Mouse (Mus musculus): ENCODE data around the gene 2310007B03Rik. TPM values are rescaled to one million over a fixed set of nuclear protein-coding genes. Genes with fewer than 3 reads are reported as not detected.

2310007B03Rik gene
- total RNA-seq, 2 experiments from 2014 or later, result not detected

DNA sequence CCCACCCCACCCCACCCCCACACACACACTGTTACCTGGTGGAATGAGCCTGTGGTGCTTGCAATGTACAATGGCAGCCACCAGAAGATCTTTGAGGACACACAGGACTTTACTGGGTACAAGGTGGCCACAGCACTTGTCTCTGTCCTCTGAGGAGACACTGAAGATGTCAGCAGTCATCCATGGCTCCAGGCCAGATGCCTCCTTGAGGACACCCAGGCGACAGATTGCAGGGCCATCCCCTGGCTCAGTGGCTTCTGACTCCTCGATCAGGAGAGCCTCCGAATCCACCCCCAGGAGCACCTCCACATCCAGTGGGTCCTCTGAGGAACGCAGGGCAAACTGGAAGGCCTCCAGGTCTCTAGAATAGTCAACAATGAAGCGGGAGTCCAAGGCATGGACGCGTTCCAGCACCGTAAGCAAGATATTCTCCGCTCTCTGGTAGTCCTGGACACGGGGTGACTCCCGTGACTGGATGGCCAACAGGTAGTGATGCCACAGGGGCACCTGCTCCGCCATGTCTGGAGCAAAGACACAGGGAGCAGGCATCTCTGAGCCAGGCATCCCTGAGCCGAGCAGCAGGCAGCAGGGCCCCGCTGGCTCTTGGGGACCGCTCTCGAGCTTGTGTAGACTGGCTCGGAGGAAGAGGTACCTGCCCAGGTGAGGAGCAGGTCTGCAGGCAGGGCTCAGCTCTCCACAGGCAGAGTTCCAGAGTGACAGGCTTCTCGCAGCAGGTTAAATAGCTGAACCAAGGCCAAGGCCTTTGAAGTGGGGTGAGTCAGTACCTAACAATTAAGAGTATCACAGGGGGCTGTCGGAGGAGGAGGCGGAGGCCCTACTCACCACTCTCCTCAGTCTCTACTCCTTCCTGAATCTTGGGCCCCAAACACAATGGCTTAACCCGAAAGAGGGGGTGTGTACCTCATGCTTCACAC, 915 bp downstream of the 2310007B03Rik start:
- no peak for DNase-seq

DNA sequence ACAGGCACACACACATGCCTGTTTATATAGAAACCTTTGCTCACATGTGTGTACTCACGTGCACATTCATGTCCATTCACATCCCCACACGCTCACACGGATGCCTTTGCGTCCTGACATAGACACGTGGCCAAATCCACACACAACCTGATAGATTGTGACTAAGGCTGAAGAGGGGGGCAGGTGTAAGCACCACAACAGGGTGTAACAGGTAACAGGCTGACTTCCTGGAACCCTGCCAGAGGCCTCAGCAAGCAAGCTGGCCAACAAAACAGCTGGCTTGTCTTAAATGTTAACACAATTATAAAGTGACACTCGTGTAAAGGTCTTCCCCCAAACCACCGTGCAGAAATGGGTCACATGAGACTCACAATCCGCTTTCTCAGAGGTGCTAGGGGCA, 1.8 kb downstream of the 2310007B03Rik start:
- no peak for DNase-seq

GRCm38 (mm10) chr1:93157566-93157965, 3.2 kb downstream of the 2310007B03Rik start:
- DNase-seq, result no peak

- DNase-seq, result no peak
These were observed 9.7 kb downstream of the 2310007B03Rik start for GRCm38 (mm10) chr1:93150907-93151661.

- DNase-seq, result no peak
These were observed 16.6 kb downstream of the 2310007B03Rik start for GRCm38 (mm10) chr1:93144176-93144575.

GRCm38 (mm10) chr1:93142871-93143270, 17.9 kb downstream of the 2310007B03Rik start:
- DNase-seq, result no peak

- DNase-seq, result peak; percentile 31 to 47
These were observed 21.0 kb downstream of the 2310007B03Rik start for GRCm38 (mm10) chr1:93139713-93140112.

GRCm38 (mm10) chr1:93138534-93138933, 22.2 kb downstream of the 2310007B03Rik start:
- DNase-seq, result no peak

DNA sequence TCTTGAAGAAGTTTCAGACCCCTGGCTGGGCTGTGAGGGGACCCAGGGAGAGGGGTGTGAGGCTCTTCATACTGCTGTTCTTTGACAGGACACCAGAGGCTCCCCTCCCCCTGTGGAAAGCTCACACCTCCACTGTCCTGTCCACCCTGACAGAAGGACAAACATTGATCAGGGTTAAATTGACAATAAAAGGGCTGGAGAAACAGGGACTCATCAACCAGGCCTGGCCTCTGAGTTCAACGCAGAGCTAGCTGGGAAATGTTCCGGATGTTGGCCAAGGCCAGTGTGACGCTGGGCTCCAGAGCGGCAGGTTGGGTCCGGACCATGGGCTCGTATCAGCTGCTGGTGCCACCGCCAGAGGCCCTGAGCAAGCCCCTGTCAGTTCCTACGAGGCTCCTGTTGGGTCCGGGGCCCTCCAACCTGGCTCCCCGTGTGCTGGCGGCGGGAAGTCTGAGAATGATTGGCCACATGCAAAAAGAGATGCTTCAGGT, 25.7 kb downstream of the 2310007B03Rik start, which contains the start of gene Agxt:
Gene Agxt, plus strand, starts transcription at position 205 of the 491 bp plus-strand sequence.
- no peak for DNase-seq

DNA sequence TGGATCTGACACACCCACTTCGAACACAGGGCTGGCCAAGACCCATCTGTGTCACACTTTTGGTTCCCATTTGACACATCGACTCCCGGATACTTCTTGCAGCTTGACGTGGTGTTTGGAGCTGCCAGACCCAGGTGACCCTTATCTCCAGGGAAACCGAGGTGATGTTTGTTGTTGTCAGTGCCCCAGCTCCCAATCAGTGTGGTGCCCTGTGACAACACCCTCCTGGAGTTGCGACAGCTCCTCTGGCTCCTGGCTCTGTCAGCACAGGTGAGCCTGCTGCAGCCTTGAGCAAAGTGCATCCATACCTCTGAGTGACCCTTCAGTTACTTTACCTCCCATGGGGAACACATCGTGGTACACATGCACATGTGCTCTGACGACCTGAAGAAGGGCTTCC, 28.1 kb downstream of the 2310007B03Rik start:
- no peak for DNase-seq

DNA sequence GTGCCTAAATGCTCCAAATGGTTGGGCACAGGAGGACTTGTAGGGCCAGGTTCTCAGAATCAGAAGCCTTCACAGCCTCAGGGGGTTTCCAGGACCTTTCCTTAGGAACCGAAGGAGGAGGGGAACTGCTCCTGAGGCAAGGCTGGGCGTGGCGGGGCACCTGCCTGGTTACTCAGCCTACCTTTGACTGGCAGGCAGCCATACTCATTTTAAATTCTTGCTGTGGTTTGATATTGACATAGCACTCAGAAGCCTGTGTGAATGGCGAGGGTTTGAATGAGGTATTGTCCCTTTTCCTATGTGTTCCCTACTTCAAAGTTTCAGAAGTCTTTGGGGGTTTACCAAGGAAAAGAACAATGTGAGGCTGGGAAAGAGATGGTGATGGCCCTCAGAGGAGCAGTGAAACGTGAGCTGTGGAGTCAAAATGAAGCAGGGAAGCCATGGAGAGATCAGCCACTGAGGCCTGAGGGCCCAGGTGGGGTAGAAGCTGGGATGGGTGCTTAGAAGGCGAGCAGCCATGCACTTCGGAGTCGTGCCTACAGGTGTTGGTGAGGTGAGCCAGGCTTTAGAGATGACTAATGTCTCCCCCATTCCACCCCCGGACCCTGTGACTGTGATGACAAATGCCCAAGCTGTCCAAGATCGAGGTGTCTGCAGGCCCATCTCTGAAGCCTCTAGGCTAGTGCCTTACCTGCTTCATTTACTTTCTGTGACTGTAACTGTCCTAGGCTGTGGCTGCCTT, 30.3 kb downstream of the 2310007B03Rik start:
- DNase-seq, result no peak

DNA sequence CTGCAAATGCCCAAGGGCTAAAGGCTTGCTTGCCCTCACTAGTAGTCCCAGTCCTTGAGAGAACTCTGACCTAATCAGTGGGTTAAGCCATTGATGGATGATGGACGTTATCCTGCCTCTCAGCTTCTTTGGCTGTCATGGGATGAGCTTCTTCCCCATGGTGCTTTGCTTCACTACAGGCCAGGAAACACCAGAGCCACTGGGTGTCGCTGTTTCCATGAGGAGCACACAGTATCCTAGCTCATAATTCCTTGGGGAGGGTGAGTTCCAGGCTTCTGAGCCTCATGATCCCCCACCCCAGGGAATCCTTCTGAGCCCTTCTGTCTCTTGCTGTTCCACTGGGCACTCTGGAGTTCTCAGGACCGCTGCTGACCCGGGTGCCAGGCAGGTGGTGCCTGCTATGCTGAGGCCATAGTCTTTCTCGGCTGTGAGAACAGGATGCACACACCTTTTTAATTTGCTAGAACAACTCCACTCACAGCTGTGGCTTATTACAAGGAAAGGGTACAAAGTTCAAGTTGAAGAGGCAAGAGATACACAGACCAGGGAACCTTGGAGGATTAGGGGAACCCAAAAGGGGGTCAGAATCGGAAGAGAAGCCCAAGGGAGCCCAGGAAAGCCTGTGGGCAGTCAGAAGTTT, 31.9 kb downstream of the 2310007B03Rik start:
- DNase-seq, result peak; percentile 70 to 71

DNA sequence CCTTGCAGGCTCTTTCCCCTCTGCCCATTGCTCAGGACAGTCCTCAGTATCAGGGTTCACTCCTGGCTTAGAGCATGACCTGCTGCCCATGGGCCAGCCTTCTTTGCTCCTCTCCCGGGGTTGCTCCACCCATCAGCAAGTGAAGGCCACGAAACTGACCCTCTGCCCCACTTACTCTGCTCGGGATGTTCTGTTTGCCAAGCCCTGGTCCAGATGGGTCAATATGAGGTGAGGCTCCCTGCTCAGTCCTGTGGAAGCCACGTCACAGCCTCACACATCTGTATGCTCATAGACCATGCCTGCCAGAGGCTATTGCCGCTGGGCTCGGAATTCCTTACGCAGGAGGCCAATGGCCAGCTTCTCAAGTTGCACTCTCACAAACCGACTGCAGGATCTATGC, 32.5 kb downstream of the 2310007B03Rik start:
- no peak for DNase-seq

GRCm38 (mm10) chr1:93125256-93125655, 35.5 kb downstream of the 2310007B03Rik start:
- no peak for DNase-seq

DNA sequence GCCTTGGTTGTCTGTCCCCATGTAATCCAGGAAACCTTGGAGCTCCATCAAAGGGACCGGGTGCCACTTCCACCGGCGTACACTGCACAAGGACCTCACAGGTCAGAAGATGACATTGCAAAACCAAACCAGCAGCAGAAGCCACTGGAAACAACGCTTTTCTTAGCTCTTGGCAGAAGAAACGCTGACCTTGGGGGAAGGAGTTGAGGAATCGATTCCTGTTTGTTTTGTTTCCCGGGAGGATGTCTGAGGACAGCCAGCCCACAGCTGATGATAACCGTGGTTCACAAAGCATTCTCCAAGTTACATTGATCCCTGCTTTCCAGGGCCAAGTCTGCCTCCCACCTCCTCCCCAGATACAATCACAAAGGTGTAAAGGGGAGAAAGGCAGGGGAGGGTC, 36.7 kb downstream of the 2310007B03Rik start:
- no peak for DNase-seq

DNA sequence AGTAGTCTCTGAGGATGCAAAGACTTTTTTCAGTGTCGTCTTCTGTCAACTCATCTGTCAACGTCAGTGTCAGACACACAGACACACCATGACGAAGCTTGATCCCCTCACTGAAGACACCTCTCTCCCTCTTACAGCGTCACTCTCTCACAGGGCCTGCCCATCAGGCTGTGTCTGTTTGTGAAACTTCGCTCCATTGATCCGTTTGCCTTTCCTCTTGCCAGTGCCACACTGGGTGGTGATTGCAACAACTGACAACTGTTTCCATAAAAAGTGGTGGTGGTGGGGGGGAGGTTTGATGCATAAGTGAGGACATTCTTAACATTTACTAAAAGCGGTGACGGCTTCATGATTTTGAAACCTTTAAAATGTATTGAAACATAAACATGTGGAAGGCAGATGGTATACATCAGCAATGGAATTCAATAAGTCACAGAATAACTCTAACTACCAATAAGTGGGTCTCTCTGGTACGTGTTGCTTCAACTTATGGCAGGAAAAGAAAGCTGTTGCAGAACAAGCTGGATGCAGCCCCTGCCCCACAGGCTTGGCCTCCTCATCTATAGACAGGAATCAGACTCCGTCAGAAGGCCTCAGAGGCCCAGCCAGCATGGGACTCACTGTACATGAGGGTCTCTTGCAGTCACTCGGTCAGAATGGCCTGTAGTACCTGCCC, 37.4 kb downstream of the 2310007B03Rik start:
- DNase-seq, result no peak

- no peak for DNase-seq
These were observed 41.9 kb downstream of the 2310007B03Rik start for GRCm38 (mm10) chr1:93118816-93119215.

DNA sequence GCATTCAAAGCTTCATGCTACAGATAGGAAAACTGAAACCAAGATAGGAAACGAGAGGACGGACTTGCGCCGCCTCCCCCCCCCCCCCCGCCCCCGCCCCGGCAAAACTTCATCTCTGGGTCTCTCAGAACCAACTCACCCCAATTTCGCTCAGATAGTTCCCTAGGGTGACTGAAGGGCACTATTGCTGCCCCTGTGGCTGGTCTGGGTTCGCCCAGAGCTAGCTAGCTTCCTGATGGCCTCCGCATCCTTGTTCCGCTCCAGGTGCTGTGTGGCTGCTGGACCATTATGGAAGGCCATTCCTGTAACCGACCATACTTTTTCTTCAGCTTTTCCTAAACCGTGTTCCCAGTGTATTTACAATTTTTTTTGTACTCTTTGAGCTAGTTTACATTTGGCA, 45.3 kb downstream of the 2310007B03Rik start:
- DNase-seq, result no peak

GRCm38 (mm10) chr1:93114713-93115463, 45.9 kb downstream of the 2310007B03Rik start:
- DNase-seq, result peak; percentile 77 to 78

DNA sequence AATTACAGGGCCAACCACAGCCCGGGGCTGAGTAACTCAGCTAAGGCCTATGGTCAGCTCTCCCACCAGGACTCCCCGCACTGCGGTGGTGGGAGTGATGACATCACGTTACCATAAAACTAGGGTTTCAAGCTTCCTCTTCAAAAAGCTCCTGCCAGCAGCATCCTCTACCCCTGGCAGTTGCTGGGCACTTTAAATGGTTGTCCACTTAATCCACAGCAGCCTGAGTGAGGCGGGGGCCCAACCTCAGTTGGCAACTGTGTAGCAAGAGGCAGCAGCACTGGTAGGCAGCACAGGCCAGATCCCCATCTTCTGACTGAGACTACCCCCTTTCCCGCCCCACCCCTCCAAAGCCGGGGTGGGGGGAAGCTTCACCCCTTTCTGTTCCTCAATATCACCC, 58.0 kb downstream of the 2310007B03Rik start:
- DNase-seq, result no peak

All from layer of hippocampus, postnatal 36 days (tissue).